Mouse (Mus musculus) cerebellum, adult 2 months (tissue): ENCODE measurements around the gene Ehbp1l1. TPM values are rescaled to one million over a fixed set of nuclear protein-coding genes. Genes with fewer than 3 reads are reported as not detected.
A peak's percentile ranks its signal among the peaks of the same experiment; 100 is the strongest.

Experiments used
- DNase-seq, 2 experiments: peaks; one replicate each; pipeline ENCODE4 v3.0.0; 2021
- H3K27ac ChIP-seq: fragments of 200-500 bp; 2 replicates; pipeline ENCODE4 v1.5.1; 2012; ENCODE audit warnings: low read length, control low read depth, inconsistent platforms; ENCODE audit not compliant: insufficient read depth
- H3K27me3 ChIP-seq: fragments of 200-500 bp; 2 replicates; pipeline ENCODE4 v1.6.1; 2012; ENCODE audit warnings: inconsistent platforms, mild to moderate bottlenecking, low read length, moderate library complexity; ENCODE audit not compliant: control insufficient read depth, insufficient read depth
- H3K4me1 ChIP-seq: fragments of 200-500 bp; 2 replicates; pipeline ENCODE4 v1.6.1; 2011; ENCODE audit warnings: low read length; ENCODE audit not compliant: control insufficient read depth, insufficient read depth
- H3K4me3 ChIP-seq: fragments of 200-500 bp; replicated peaks from 2 replicates; pipeline ENCODE3; 2011; ENCODE audit warnings: mild to moderate bottlenecking, low read depth, low read length, control low read depth; ENCODE audit not compliant: insufficient read depth
- CTCF ChIP-seq: fragments of 200-500 bp; IDR thresholded peaks from 2 replicates; pipeline ENCODE4 v1.5.1; 2011; ENCODE audit warnings: low read depth, mild to moderate bottlenecking, control low read depth, low read length, moderate library complexity, borderline replicate concordance; ENCODE audit not compliant: insufficient read depth
- POLR2A ChIP-seq: fragments of 200-500 bp; IDR thresholded peaks from 2 replicates; pipeline ENCODE4 v1.6.1; 2011; ENCODE audit warnings: low read length, control low read depth, borderline replicate concordance; ENCODE audit not compliant: insufficient read depth
- whole genome bisulfite sequencing: fragments of 180-500 bp; shearing (Covaris S2); methylation state at CpG from one replicate; pipeline ENCODE4 v1.1.7; 2018; 5-methylcytosine and 5-hydroxymethylcytosine counted together
- polyA plus RNA-seq: library from polyadenylated mRNA; depleted of rRNA; stranded (reverse); fragments of >200 nt; gene quantifications from 2 replicates; pipeline ENCODE4 v1.2.3, GENCODE M21; 2012; rRNA removed

Gene Ehbp1l1
- polyA plus RNA-seq: 11.7 and 13.1 TPM in 2 replicates

- no peaks in the 10 kb centered on the region for H3K27me3 ChIP-seq
- peak within 1 kb of the TSS; percentile 5 for H3K4me3 ChIP-seq
- H3K27ac ChIP-seq: no peak within 1 kb of the TSS
- no peak for DNase-seq
- peaks cover 13% of the 10 kb centered on the region; the same call in 1 of the 2 replicates for H3K4me1 ChIP-seq
- WGBS: 16% methylated on average over 49 of the region's 49 CpGs
- TF ChIP-seq CTCF (no peak), POLR2A (no peak)
These were observed at the start of gene Ehbp1l1 for GRCm38 (mm10) chr19:5725767-5726515. Gene Ehbp1l1, minus strand, starts transcription at chr19:5726317.

- H3K27ac ChIP-seq: peak within 1 kb of the TSS; percentile 84
- under 1% methylated on average over 64 of the region's 64 CpGs for WGBS
- TF ChIP-seq POLR2A (peak; percentile 65; the same call in 1 of the 2 replicates), CTCF (no peak)
- no peaks in the 10 kb centered on the region for H3K27me3 ChIP-seq
- peak within 1 kb of the TSS; percentile 96 for H3K4me3 ChIP-seq
- DNase-seq: peak; percentile 94 to 98
- H3K4me1 ChIP-seq: peaks cover 20% of the 10 kb centered on the region
These were observed 45.1 kb upstream of the Ehbp1l1 start, which contains the start of gene Scyl1 for GRCm38 (mm10) chr19:5770925-5771860. Gene Scyl1, minus strand, starts transcription at chr19:5771419.

GRCm38 (mm10) chr19:5770311-5770710 is 44.2 kb upstream of the Ehbp1l1 start:
- 17% methylated on average over 9 of the region's 9 CpGs for WGBS
- peaks cover 20% of the 10 kb centered on the region for H3K4me1 ChIP-seq
- H3K27ac ChIP-seq: peak overlapping the region; percentile 84
- no peaks in the 10 kb centered on the region for H3K27me3 ChIP-seq
- H3K4me3 ChIP-seq: peak overlapping the region; percentile 96
- no peak for TF ChIP-seq CTCF
- DNase-seq: no peak

GRCm38 (mm10) chr19:5767271-5767670 is 41.2 kb upstream of the Ehbp1l1 start:
- no peaks in the 10 kb centered on the region for H3K27me3 ChIP-seq
- no peak overlapping the region for H3K27ac ChIP-seq
- no peak for DNase-seq
- TF ChIP-seq POLR2A: no peak
- H3K4me1 ChIP-seq: peaks cover 20% of the 10 kb centered on the region
- 62% methylated on average over 4 of the region's 4 CpGs for WGBS
- no peak overlapping the region for H3K4me3 ChIP-seq

- H3K4me3 ChIP-seq: no peak overlapping the region
- no peak for DNase-seq
- peaks cover 17% of the 10 kb centered on the region for H3K4me1 ChIP-seq
- TF ChIP-seq CTCF (no peak), POLR2A (no peak)
- WGBS: 87% methylated on average over 6 of the region's 6 CpGs
- no peak overlapping the region for H3K27ac ChIP-seq
- no peaks in the 10 kb centered on the region for H3K27me3 ChIP-seq
These were observed 37.0 kb upstream of the Ehbp1l1 start for GRCm38 (mm10) chr19:5763163-5763562.

- DNase-seq: no peak
- 28% methylated on average over 14 of the region's 14 CpGs for WGBS
- H3K27me3 ChIP-seq: no peaks in the 10 kb centered on the region
- H3K4me3 ChIP-seq: no peak overlapping the region
- TF ChIP-seq CTCF (no peak), POLR2A (no peak)
- H3K4me1 ChIP-seq: peaks cover 22% of the 10 kb centered on the region
- H3K27ac ChIP-seq: no peak overlapping the region; the same call in 1 of the 2 replicates
These were observed 32.8 kb upstream of the Ehbp1l1 start for GRCm38 (mm10) chr19:5758878-5759403.

GRCm38 (mm10) chr19:5756991-5757636 is 31.0 kb upstream of the Ehbp1l1 start:
- 46% methylated on average over 36 of the region's 36 CpGs for WGBS
- H3K4me3 ChIP-seq: no peak overlapping the region
- peak in 1 of 2 experiments; percentile 47 for DNase-seq
- H3K27ac ChIP-seq: no peak overlapping the region
- H3K4me1 ChIP-seq: peaks cover 22% of the 10 kb centered on the region
- H3K27me3 ChIP-seq: no peaks in the 10 kb centered on the region
- TF ChIP-seq POLR2A (no peak), CTCF (no peak)
